Mouse (Mus musculus) brain, embryonic 14.5 days (tissue): ENCODE results near the gene Rhox10.

Experiments
- CTCF ChIP-seq: fragments of 200-500 bp; IDR thresholded peaks from 2 replicates; pipeline ENCODE4 v1.5.1; 2012; ENCODE audit warnings: inconsistent platforms, mild to moderate bottlenecking, moderate library complexity, borderline replicate concordance; ENCODE audit not compliant: insufficient read depth, insufficient read length; ENCODE audit errors: extremely low read depth
- POLR2A ChIP-seq: fragments of 200-500 bp; IDR thresholded peaks from 2 replicates; pipeline ENCODE4 v1.6.1; 2012; ENCODE audit warnings: mild to moderate bottlenecking, inconsistent platforms, borderline replicate concordance; ENCODE audit not compliant: poor library complexity, insufficient read depth, insufficient read length, severe bottlenecking; ENCODE audit errors: extremely low read depth

- TF ChIP-seq CTCF, result no peak
- TF ChIP-seq POLR2A, result no peak
These were observed 26.6 kb upstream of the Rhox10 start for GRCm38 (mm10) chrX:38039666-38040065.
